Mouse (Mus musculus) heart, embryonic 14.5 days (tissue): ENCODE results near the gene Fryl. TPM values are rescaled to one million over a fixed set of nuclear protein-coding genes. Genes with fewer than 3 reads are reported as not detected.
"Not testable (repeated sequence)": the region's sequence is repeated elsewhere in the genome, so short reads cannot be mapped to it uniquely, and the experiment has no call there.

ENCODE experiments used
- ATAC-seq: fragments of 200-750 bp; cut with Nextera tagmentation; 2 replicates; pipeline ENCODE4 v1.8.0; 2017; ENCODE audit warnings: low read depth, moderate TSS enrichment; ENCODE audit not compliant: insufficient number of reproducible peaks, insufficient read depth, low FRiP score
- H3K27ac ChIP-seq, 2 experiments: fragments of 200-500 bp in 1 of 2; fragments of 300-500 bp in 1 of 2; sonication (generic) in 1 of 2; replicated peaks in 1 of 2; 2 replicates each; pipeline ENCODE4 v1.5.1; 2012 to 2014; ENCODE audit warnings: low read depth in 2 of 2, low read length in 2 of 2, control low read depth in 1 of 2, mild to moderate bottlenecking in 1 of 2, mixed read lengths in 1 of 2; ENCODE audit not compliant: control insufficient read depth in 1 of 2, insufficient read depth in 1 of 2
- H3K27me3 ChIP-seq: fragments of 300-500 bp; sonication (generic); 2 replicates; pipeline ENCODE4 v1.6.1; 2014; ENCODE audit warnings: mild to moderate bottlenecking, low read length, control low read depth; ENCODE audit not compliant: control insufficient read depth, insufficient read depth
- H3K36me3 ChIP-seq: fragments of 300-500 bp; sonication (generic); 2 replicates; pipeline ENCODE4 v1.6.1; 2014; ENCODE audit warnings: mild to moderate bottlenecking, control low read depth, low read length, mixed read lengths; ENCODE audit not compliant: control insufficient read depth, insufficient read depth
- H3K4me1 ChIP-seq, 2 experiments: fragments of 200-500 bp in 1 of 2; fragments of 300-500 bp in 1 of 2; sonication (generic) in 1 of 2; 2 replicates each; pipeline ENCODE4 v1.6.1; 2012 to 2014; ENCODE audit warnings: low read length in 2 of 2, control low read depth in 1 of 2, mixed read lengths in 1 of 2; ENCODE audit not compliant: control insufficient read depth in 2 of 2, insufficient read depth in 2 of 2
- H3K4me2 ChIP-seq: fragments of 300-500 bp; sonication (generic); 2 replicates; pipeline ENCODE4 v1.6.1; 2014; ENCODE audit warnings: mild to moderate bottlenecking, low read length
- H3K4me3 ChIP-seq, 2 experiments: fragments of 200-500 bp in 1 of 2; fragments of 300-500 bp in 1 of 2; sonication (generic) in 1 of 2; 2 replicates each; pipeline ENCODE4 v1.5.1; 2012 to 2014; ENCODE audit warnings: low read length in 2 of 2, mild to moderate bottlenecking in 2 of 2, control low read depth in 1 of 2, low read depth in 1 of 2, moderate library complexity in 1 of 2; ENCODE audit not compliant: control insufficient read depth in 1 of 2, insufficient read depth in 1 of 2
- H3K9ac ChIP-seq: fragments of 300-500 bp; sonication (generic); 2 replicates; pipeline ENCODE4 v1.6.1; 2014; ENCODE audit warnings: mild to moderate bottlenecking, low read length
- H3K9me3 ChIP-seq: fragments of 300-500 bp; sonication (generic); 2 replicates; pipeline ENCODE4 v1.6.1; 2016; ENCODE audit warnings: low read length, control low read depth; ENCODE audit not compliant: control insufficient read depth
- WGBS: fragments of 180-500 bp; shearing (Covaris S2); extraction: QIAGEN DNeasy Blood & Tissue Kit; methylation state at CpG from one replicate; pipeline ENCODE4 v1.1.7; 2014; 5-methylcytosine and 5-hydroxymethylcytosine counted together
- polyA plus RNA-seq: library from polyadenylated mRNA; unstranded; fragments of >200 nt; fragmentation: Nextera tagmentation; extraction: Ambion mirVana; gene quantifications from 2 replicates; pipeline ENCODE4 v1.2.1, GENCODE M21; 2014

The Fryl gene
- polyA plus RNA-seq, 1 experiment from 2014 or later = 35.0 TPM

DNA sequence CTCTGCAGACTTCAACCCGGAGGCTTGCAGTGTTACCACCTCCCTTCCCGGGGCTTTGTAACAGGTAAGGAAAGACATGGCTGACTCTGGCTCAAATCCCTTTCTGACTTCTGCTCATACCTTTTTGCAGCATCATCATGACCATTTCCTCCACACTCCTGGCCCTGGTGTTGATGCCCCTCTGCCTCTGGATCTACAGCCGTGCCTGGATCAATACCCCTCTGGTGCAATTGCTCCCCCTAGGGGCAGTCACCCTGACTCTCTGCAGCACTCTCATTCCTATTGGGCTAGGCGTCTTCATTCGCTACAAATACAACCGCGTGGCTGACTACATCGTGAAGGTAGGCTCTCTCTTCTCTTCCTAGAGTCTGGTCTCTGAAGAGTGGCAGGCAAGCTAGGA, 248.2 kb downstream of the Fryl start:
- H3K27me3 ChIP-seq = peaks cover 25% of the 10 kb centered on the region
- not testable (repeated sequence) for H3K36me3 ChIP-seq, H3K9me3 ChIP-seq, H3K9ac ChIP-seq, H3K4me2 ChIP-seq, H3K4me1 ChIP-seq, H3K27ac ChIP-seq, H3K4me3 ChIP-seq, ATAC-seq
- WGBS = 43% methylated on average over 8 of the region's 8 CpGs

DNA sequence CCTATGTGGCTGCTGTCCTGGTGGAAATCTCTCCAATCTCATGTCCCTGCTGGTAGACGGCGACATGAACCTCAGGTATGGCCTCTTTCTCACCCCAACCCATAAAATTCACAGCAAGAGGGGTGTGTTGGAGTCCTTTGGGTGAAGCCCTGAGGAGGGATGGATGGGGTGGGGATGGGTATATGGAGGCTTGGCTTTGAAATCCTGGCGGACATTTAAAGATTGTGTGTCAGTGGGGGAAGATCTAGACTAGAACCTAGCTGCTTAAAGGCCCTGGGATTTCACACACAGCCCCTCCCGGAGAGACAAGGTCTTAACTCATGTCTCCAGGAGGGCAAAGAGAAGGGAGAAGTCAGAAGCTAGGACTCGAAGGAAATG, 248.8 kb downstream of the Fryl start:
- Histone ChIP-seq H3K4me3 (peak overlapping the region; percentile 33 to 42; a peak in 2 of 4 replicates), H3K4me2 (peak overlapping the region; percentile 84), H3K9me3 (no peaks in the 10 kb centered on the region), H3K27ac (no peak overlapping the region), H3K9ac (no peak overlapping the region), H3K4me1 (peaks cover 0 to 4% of the 10 kb centered on the region in 2 experiments; a peak in 2 of 4 replicates), H3K27me3 (peaks cover 25% of the 10 kb centered on the region), H3K36me3 (no peaks in the 10 kb centered on the region)
- ATAC-seq = no peak
- 33% methylated on average over 5 of the region's 5 CpGs for WGBS

DNA sequence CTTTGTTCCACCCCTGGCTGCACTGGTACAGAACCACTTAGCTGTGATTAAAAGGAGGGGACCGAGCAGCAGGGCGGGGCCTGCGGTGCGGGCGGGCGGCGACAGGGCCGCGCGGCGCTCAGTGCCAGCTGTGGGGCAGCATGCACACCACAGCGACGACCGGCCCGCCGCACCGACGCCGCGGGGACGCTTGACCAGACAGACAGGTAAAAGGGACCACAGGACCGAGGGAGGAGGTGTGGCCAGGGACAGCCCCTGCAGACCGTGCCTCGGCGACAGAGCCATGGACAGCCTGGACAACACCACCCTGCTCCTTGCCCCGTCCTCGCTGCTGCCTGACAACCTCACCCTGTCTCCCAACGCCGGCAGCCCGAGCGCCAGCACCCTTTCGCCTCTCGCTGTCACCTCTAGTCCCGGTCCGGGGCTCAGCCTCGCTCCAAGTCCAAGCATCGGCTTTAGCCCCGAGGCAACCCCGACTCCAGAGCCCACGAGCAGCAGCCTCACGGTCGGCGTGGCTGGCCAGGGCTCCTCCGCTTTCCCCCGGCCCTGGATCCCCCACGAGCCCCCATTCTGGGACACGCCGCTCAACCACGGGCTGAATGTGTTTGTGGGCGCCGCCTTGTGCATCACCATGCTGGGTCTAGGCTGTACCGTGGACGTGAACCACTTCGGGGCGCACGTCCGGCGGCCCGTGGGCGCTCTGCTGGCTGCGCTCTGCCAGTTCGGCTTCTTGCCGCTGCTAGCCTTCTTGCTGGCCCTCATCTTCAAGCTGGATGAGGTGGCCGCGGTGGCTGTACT, 249.4 kb downstream of the Fryl start, which contains the start of gene Slc10a4:
Gene Slc10a4, plus strand, starts transcription at position 100 of the 798 bp plus-strand sequence.
- Histone ChIP-seq H3K4me3 (peak within 1 kb of the TSS; percentile 33 to 42), H3K27me3 (peaks cover 25% of the 10 kb centered on the region), H3K36me3 (no peaks in the 10 kb centered on the region), H3K9ac (peak within 1 kb of the TSS; percentile 45), H3K4me2 (peak within 1 kb of the TSS; percentile 84), H3K9me3 (no peaks in the 10 kb centered on the region), H3K27ac (no peak within 1 kb of the TSS), H3K4me1 (peaks cover 0 to 4% of the 10 kb centered on the region in 2 experiments; a peak in 2 of 4 replicates)
- 0 out of 2 replicates have a peak, but pooled peaks have one; percentile 56 for ATAC-seq
- 8% methylated on average over 63 of the region's 65 CpGs for WGBS

DNA sequence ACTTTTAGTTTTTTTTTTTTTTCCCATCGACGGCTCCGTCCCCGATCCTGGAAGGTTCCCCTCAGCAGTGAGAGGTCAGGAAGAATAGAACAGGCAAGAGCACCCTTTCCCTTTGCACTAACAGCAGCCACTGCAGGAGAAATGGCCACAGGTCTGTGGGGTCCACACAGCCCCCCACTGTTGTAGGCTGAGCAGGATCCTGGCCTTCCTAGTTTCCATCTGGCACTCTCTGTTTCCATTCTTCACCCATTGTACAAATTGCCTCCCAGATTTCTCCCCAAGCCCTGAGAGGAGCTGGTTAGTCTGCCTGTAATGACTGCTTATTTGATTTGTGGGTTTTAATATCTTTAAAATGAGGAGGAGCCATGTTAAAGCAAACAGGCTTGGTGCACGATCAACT, 252.4 kb downstream of the Fryl start:
- no peaks in the 10 kb centered on the region for H3K36me3 ChIP-seq
- peaks cover 25% of the 10 kb centered on the region for H3K27me3 ChIP-seq
- H3K9ac ChIP-seq = no peak overlapping the region
- H3K4me3 ChIP-seq = no peak overlapping the region
- peaks cover 0 to 4% of the 10 kb centered on the region in 2 experiments; a peak in 2 of 4 replicates for H3K4me1 ChIP-seq
- WGBS = 78% methylated on average over 5 of the region's 5 CpGs
- H3K9me3 ChIP-seq = no peaks in the 10 kb centered on the region
- H3K27ac ChIP-seq = no peak overlapping the region
- ATAC-seq = no peak
- H3K4me2 ChIP-seq = no peak overlapping the region

DNA sequence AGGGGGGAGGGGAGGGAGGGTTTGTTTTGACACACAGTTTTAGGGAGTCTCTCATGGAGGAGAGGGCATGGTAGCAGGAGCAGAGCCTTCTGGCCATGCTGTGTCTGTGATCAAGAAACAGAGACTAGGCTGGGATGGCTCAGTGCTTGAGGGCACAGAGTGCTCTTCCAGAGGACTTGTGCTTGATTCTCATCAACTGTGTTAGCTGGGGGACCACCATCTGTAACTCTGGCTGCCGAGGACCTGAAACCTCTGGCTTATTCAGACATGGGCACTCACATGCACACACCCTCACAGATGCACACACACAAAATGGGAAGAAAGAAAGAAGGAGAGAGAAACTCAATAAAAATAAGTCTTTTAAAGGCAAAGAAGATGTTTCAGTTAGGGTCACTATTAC, 257.9 kb downstream of the Fryl start:
- 84% methylated on average over 1 of the region's 1 CpGs for WGBS
- not testable (repeated sequence) for H3K9ac ChIP-seq, ATAC-seq, H3K27ac ChIP-seq, H3K4me2 ChIP-seq, H3K36me3 ChIP-seq, H3K4me1 ChIP-seq, H3K9me3 ChIP-seq, H3K27me3 ChIP-seq, H3K4me3 ChIP-seq

DNA sequence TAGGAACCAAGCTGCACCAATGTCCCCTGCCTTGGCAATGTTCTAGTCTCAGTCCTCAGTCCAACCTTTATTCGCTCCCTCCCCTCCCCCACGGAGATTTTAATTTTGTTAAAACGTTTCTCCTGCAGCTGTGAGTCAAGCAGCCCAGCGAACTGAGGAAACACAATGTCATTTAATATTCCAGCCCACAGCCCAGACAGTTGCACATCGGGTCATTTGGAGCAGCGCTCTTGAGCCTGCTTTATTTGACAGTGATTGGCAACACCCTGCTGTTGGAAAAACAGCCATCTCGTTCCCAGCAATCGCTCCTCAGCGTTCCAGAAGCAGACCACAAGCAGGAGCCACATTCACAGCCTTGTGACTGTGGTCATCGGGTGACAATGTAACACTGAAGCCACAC, 261.0 kb downstream of the Fryl start:
- ATAC-seq = no peak
- 22% methylated on average over 10 of the region's 10 CpGs for WGBS
- Histone ChIP-seq H3K4me1 (peaks cover under 1 to 3% of the 10 kb centered on the region in 2 experiments; a peak in 2 of 4 replicates), H3K9ac (no peak overlapping the region), H3K27me3 (no peaks in the 10 kb centered on the region), H3K4me3 (no peak overlapping the region), H3K4me2 (no peak overlapping the region), H3K36me3 (no peaks in the 10 kb centered on the region), H3K9me3 (no peaks in the 10 kb centered on the region), H3K27ac (no peak overlapping the region)

DNA sequence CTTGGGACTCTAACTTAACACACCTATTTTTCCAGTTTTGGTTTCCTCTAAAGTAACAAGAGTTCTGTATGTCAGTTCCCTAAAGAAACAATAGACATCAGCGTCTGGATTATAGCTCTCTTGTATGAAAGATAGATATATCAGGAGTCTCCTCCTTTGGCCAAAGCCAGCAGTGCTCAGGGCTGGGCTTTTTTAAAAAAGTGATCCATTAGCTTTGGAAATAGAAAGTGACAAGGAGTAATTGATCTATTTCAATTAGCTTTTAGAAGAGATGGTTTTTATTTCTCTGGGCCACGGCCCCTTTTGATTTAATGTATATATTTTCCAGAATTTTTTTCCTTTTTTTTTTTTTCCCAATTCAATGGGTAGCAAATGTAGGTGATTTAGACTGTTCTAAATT, 261.5 kb downstream of the Fryl start:
- WGBS = 75% methylated on average over 2 of the region's 2 CpGs
- Histone ChIP-seq H3K9me3 (no peaks in the 10 kb centered on the region), H3K36me3 (no peaks in the 10 kb centered on the region), H3K4me3 (no peak overlapping the region), H3K27ac (no peak overlapping the region), H3K4me2 (no peak overlapping the region), H3K9ac (no peak overlapping the region), H3K27me3 (no peaks in the 10 kb centered on the region), H3K4me1 (peaks cover 3 to 5% of the 10 kb centered on the region in 2 experiments; a peak in 3 of 4 replicates)
- no peak for ATAC-seq
